Mouse (Mus musculus) hindbrain, embryonic 11.5 days (tissue): Measurements from ENCODE around the gene Tnn. TPM values are rescaled to one million over a fixed set of nuclear protein-coding genes. Genes with fewer than 3 reads are reported as not detected.

Source experiments
- ATAC-seq: fragments of 200-750 bp; cut with Nextera tagmentation; 2 replicates; pipeline ENCODE4 v1.8.0; 2017; ENCODE audit warnings: mild to moderate bottlenecking, moderate TSS enrichment, moderate library complexity; ENCODE audit not compliant: low FRiP score
- DNase-seq: peaks from one replicate; pipeline ENCODE4 v3.0.0-alpha.2; 2015; ENCODE audit warnings: low spot score
- H3K27ac ChIP-seq: fragments of 300-500 bp; sonication (generic); 2 replicates; pipeline ENCODE4 v1.5.1; 2014; ENCODE audit warnings: mild to moderate bottlenecking, low read depth, low read length
- H3K27me3 ChIP-seq: fragments of 300-500 bp; sonication (generic); 2 replicates; pipeline ENCODE4 v1.6.1; 2014; ENCODE audit warnings: mild to moderate bottlenecking, low read length, moderate library complexity, mixed read lengths; ENCODE audit not compliant: control insufficient read depth, insufficient read depth
- H3K36me3 ChIP-seq: fragments of 300-500 bp; sonication (generic); 2 replicates; pipeline ENCODE4 v1.6.1; 2014; ENCODE audit warnings: mild to moderate bottlenecking, low read length, moderate library complexity, mixed read lengths; ENCODE audit not compliant: control insufficient read depth, insufficient read depth
- H3K4me1 ChIP-seq: fragments of 300-500 bp; sonication (generic); replicated peaks from 2 replicates; pipeline ENCODE4 v1.6.1; 2014; ENCODE audit warnings: low read length, mixed read lengths; ENCODE audit not compliant: control insufficient read depth, insufficient read depth
- H3K4me2 ChIP-seq: fragments of 300-500 bp; sonication (generic); replicated peaks from 2 replicates; pipeline ENCODE4 v1.6.1; 2014; ENCODE audit warnings: mild to moderate bottlenecking, low read depth, low read length
- H3K4me3 ChIP-seq: fragments of 300-500 bp; sonication (generic); 2 replicates; pipeline ENCODE4 v1.5.1; 2014; ENCODE audit warnings: low read depth, low read length
- H3K9ac ChIP-seq: fragments of 300-500 bp; sonication (generic); 2 replicates; pipeline ENCODE4 v1.6.1; 2014; ENCODE audit warnings: low read depth, low read length
- H3K9me3 ChIP-seq: fragments of 300-500 bp; sonication (generic); 2 replicates; pipeline ENCODE4 v1.6.1; 2016; ENCODE audit warnings: low read length; ENCODE audit not compliant: control insufficient read depth
- WGBS: fragments of 180-500 bp; shearing (Covaris S2); extraction: QIAGEN DNeasy Blood & Tissue Kit; methylation state at CpG from one replicate; pipeline ENCODE4 v1.1.7; 2014; 5-methylcytosine and 5-hydroxymethylcytosine counted together
- polyA plus RNA-seq: library from polyadenylated mRNA; unstranded; fragments of >200 nt; fragmentation: Nextera tagmentation; extraction: Ambion mirVana; gene quantifications from 2 replicates; pipeline ENCODE4 v1.2.1, GENCODE M21; 2014

Gene Tnn
- polyA plus RNA-seq, 1 experiment from 2014 or later, result 0.03 TPM

GRCm38 (mm10) chr1:160149291-160149906 is 4.0 kb downstream of the Tnn start:
- Histone ChIP-seq H3K9me3 (no peaks in the 10 kb centered on the region), H3K27ac (no peak overlapping the region), H3K4me1 (no peaks in the 10 kb centered on the region), H3K9ac (no peak overlapping the region), H3K36me3 (no peaks in the 10 kb centered on the region), H3K27me3 (no peaks in the 10 kb centered on the region), H3K4me2 (no peak overlapping the region), H3K4me3 (no peak overlapping the region)
- ATAC-seq, result peak; percentile 77
- 64% methylated on average over 11 of the region's 11 CpGs for WGBS
- DNase-seq, result peak; percentile 17

GRCm38 (mm10) chr1:160147274-160147673 is 6.1 kb downstream of the Tnn start:
- Histone ChIP-seq H3K27me3 (no peaks in the 10 kb centered on the region), H3K9me3 (no peaks in the 10 kb centered on the region), H3K9ac (no peak overlapping the region), H3K4me3 (no peak overlapping the region), H3K4me1 (no peaks in the 10 kb centered on the region), H3K4me2 (no peak overlapping the region), H3K27ac (no peak overlapping the region), H3K36me3 (no peaks in the 10 kb centered on the region)
- ATAC-seq (no peak), DNase-seq (no peak)
- 89% methylated on average over 7 of the region's 7 CpGs for WGBS

- WGBS, result 77% methylated on average over 3 of the region's 3 CpGs
- no peak for DNase-seq
- H3K9me3 ChIP-seq, result no peaks in the 10 kb centered on the region
- H3K36me3 ChIP-seq, result no peaks in the 10 kb centered on the region
- H3K27me3 ChIP-seq, result no peaks in the 10 kb centered on the region
- H3K9ac ChIP-seq, result no peak overlapping the region
- H3K4me2 ChIP-seq, result no peak overlapping the region
- H3K4me3 ChIP-seq, result no peak overlapping the region
- no peak overlapping the region for H3K27ac ChIP-seq
- no peaks in the 10 kb centered on the region for H3K4me1 ChIP-seq
- ATAC-seq, result no peak
Measured at GRCm38 (mm10) chr1:160145606-160146005, 7.8 kb downstream of the Tnn start.

- Histone ChIP-seq H3K27ac (no peak overlapping the region), H3K27me3 (no peaks in the 10 kb centered on the region), H3K4me1 (no peaks in the 10 kb centered on the region), H3K4me3 (no peak overlapping the region), H3K9ac (no peak overlapping the region), H3K9me3 (no peaks in the 10 kb centered on the region), H3K36me3 (no peaks in the 10 kb centered on the region), H3K4me2 (no peak overlapping the region)
- 77% methylated on average over 7 of the region's 7 CpGs for WGBS
- DNase-seq (no peak), ATAC-seq (no peak)
Measured at GRCm38 (mm10) chr1:160144343-160144742, 9.0 kb downstream of the Tnn start.

- WGBS, result 87% methylated on average over 7 of the region's 7 CpGs
- Histone ChIP-seq H3K27me3 (no peaks in the 10 kb centered on the region), H3K36me3 (no peaks in the 10 kb centered on the region), H3K9me3 (no peaks in the 10 kb centered on the region), H3K4me2 (no peak overlapping the region), H3K4me3 (no peak overlapping the region), H3K27ac (no peak overlapping the region), H3K9ac (no peak overlapping the region), H3K4me1 (no peaks in the 10 kb centered on the region)
- ATAC-seq (no peak), DNase-seq (no peak)
Measured at GRCm38 (mm10) chr1:160136362-160136890, 17.0 kb downstream of the Tnn start.

- WGBS, result 73% methylated on average over 4 of the region's 4 CpGs
- no peaks in the 10 kb centered on the region for H3K4me1 ChIP-seq
- no peak overlapping the region for H3K4me3 ChIP-seq
- no peak overlapping the region for H3K27ac ChIP-seq
- H3K9ac ChIP-seq, result no peak overlapping the region
- no peak overlapping the region for H3K4me2 ChIP-seq
- no peak for DNase-seq
- H3K27me3 ChIP-seq, result no peaks in the 10 kb centered on the region
- H3K36me3 ChIP-seq, result no peaks in the 10 kb centered on the region
- no peak for ATAC-seq
- H3K9me3 ChIP-seq, result no peaks in the 10 kb centered on the region
Measured at GRCm38 (mm10) chr1:160133464-160134079, 19.8 kb downstream of the Tnn start.

- no peaks in the 10 kb centered on the region for H3K9me3 ChIP-seq
- no peaks in the 10 kb centered on the region for H3K4me1 ChIP-seq
- DNase-seq (no peak), ATAC-seq (no peak)
- H3K27me3 ChIP-seq, result no peaks in the 10 kb centered on the region
- no peak overlapping the region for H3K27ac ChIP-seq
- H3K4me3 ChIP-seq, result no peak overlapping the region
- WGBS, result 87% methylated on average over 2 of the region's 2 CpGs
- H3K4me2 ChIP-seq, result no peak overlapping the region
- no peak overlapping the region for H3K9ac ChIP-seq
- H3K36me3 ChIP-seq, result no peaks in the 10 kb centered on the region
Measured at GRCm38 (mm10) chr1:160123957-160124356, 29.4 kb downstream of the Tnn start.

GRCm38 (mm10) chr1:160108604-160109003 is 44.8 kb downstream of the Tnn start:
- 81% methylated on average over 2 of the region's 2 CpGs for WGBS
- no peak for DNase-seq

GRCm38 (mm10) chr1:160105426-160105825 is 48.0 kb downstream of the Tnn start:
- no peak overlapping the region for H3K27ac ChIP-seq
- no peaks in the 10 kb centered on the region for H3K27me3 ChIP-seq
- H3K4me1 ChIP-seq, result no peaks in the 10 kb centered on the region
- H3K4me3 ChIP-seq, result no peak overlapping the region
- DNase-seq, result no peak
- ATAC-seq, result no peak
- no peak overlapping the region for H3K9ac ChIP-seq
- H3K9me3 ChIP-seq, result no peaks in the 10 kb centered on the region
- no peaks in the 10 kb centered on the region for H3K36me3 ChIP-seq
- H3K4me2 ChIP-seq, result no peak overlapping the region
- WGBS, result 89% methylated on average over 5 of the region's 5 CpGs

More at GRCm38 (mm10) chr1:160108604-160109003, 44.8 kb downstream of the Tnn start:
- Histone ChIP-seq H3K27me3 (no peaks in the 10 kb centered on the region), H3K4me1 (no peaks in the 10 kb centered on the region), H3K4me3 (no peak overlapping the region), H3K9ac (no peak overlapping the region), H3K4me2 (no peak overlapping the region), H3K9me3 (no peaks in the 10 kb centered on the region), H3K27ac (no peak overlapping the region), H3K36me3 (no peaks in the 10 kb centered on the region)
- ATAC-seq, result no peak
